Mouse (Mus musculus) MEL (cell line): ENCODE data around the gene Rxrb. TPM values are rescaled to one million over a fixed set of nuclear protein-coding genes. Genes with fewer than 3 reads are reported as not detected.
"Not testable (repeated sequence)": the region's sequence is repeated elsewhere in the genome, so short reads cannot be mapped to it uniquely, and the experiment has no call there.

Source experiments
- DNase-seq: peaks from one replicate; pipeline ENCODE4 v3.0.0; 2011; ENCODE audit warnings: low read depth, low spot score
- H3K27ac ChIP-seq: 2 replicates; pipeline ENCODE4 v1.5.1; 2012; ENCODE audit warnings: low read depth, mild to moderate bottlenecking, control low read depth, low read length, moderate library complexity; ENCODE audit not compliant: control insufficient read depth
- H3K27me3 ChIP-seq, 2 experiments: fragments of 150-350 bp in 1 of 2; sonication (generic) in 1 of 2; 2 replicates each; pipeline ENCODE4 v1.6.1; 2012; ENCODE audit warnings: low read length in 2 of 2, mild to moderate bottlenecking in 2 of 2, improper control_type of control experiment in 1 of 2, moderate library complexity in 1 of 2; ENCODE audit not compliant: insufficient read depth in 2 of 2, control insufficient read depth in 1 of 2
- H3K36me3 ChIP-seq, 2 experiments: 2 replicates each; pipeline ENCODE4 v1.6.1; 2012 to 2014; ENCODE audit warnings: low read length in 2 of 2, improper control_type of control experiment in 1 of 2, inconsistent platforms in 1 of 2, mild to moderate bottlenecking in 1 of 2; ENCODE audit not compliant: insufficient read depth in 2 of 2, control insufficient read depth in 1 of 2
- H3K4me1 ChIP-seq, 2 experiments: fragments of 150-350 bp in 1 of 2; sonication (generic) in 1 of 2; 2 replicates each; pipeline ENCODE4 v1.6.1; 2012; ENCODE audit warnings: low read length in 2 of 2, improper control_type of control experiment in 1 of 2, mild to moderate bottlenecking in 1 of 2; ENCODE audit not compliant: insufficient read depth in 2 of 2, control insufficient read depth in 1 of 2
- H3K4me3 ChIP-seq, 2 experiments: fragments of 150-350 bp in 1 of 2; sonication (generic) in 1 of 2; 2 replicates each; pipeline ENCODE4 v1.5.1; 2012; ENCODE audit warnings: low read depth in 2 of 2, low read length in 2 of 2, mild to moderate bottlenecking in 2 of 2, moderate library complexity in 2 of 2, control low read depth in 1 of 2, improper control_type of control experiment in 1 of 2; ENCODE audit not compliant: control insufficient read depth in 1 of 2, insufficient read depth in 1 of 2
- H3K79me2 ChIP-seq: 2 replicates; pipeline ENCODE4 v1.6.1; 2012; ENCODE audit warnings: mild to moderate bottlenecking, low read length, moderate library complexity; ENCODE audit not compliant: control insufficient read depth, poor library complexity, insufficient read depth
- H3K9ac ChIP-seq: 2 replicates; pipeline ENCODE4 v1.6.1; 2012; ENCODE audit warnings: low read depth, mild to moderate bottlenecking, control low read depth, low read length, moderate library complexity; ENCODE audit not compliant: control insufficient read depth, poor library complexity, severe bottlenecking
- H3K9me3 ChIP-seq: fragments of 150-350 bp; sonication (generic); replicated peaks from 2 replicates; pipeline ENCODE4 v1.6.1; 2012; ENCODE audit warnings: mild to moderate bottlenecking, low read length, improper control_type of control experiment, moderate library complexity; ENCODE audit not compliant: insufficient read depth
- BHLHE40 ChIP-seq: IDR thresholded peaks from 2 replicates; pipeline ENCODE4 v1.6.1; 2012; ENCODE audit warnings: low read depth, mild to moderate bottlenecking, inconsistent platforms, low read length, improper control_type of control experiment, borderline replicate concordance
- CHD1 ChIP-seq: IDR thresholded peaks from 2 replicates; pipeline ENCODE4 v1.6.1; 2012; ENCODE audit warnings: low read depth, mild to moderate bottlenecking, inconsistent platforms, low read length, improper control_type of control experiment
- CHD2 ChIP-seq: IDR thresholded peaks from 2 replicates; pipeline ENCODE4 v1.6.1; 2011; ENCODE audit warnings: low read length, improper control_type of control experiment
- CTCF ChIP-seq, 3 experiments: IDR thresholded peaks in 2 of 3; conservative IDR thresholded peaks in 1 of 3; 2 replicates each; pipeline ENCODE4 v1.5.1; 2011 to 2012; ENCODE audit warnings: low read length in 3 of 3, low read depth in 2 of 3, mild to moderate bottlenecking in 2 of 3, improper control_type of control experiment in 1 of 3, inconsistent platforms in 1 of 3, mixed read lengths in 1 of 3, moderate library complexity in 1 of 3; ENCODE audit not compliant: control insufficient read depth in 1 of 3, insufficient read depth in 1 of 3, poor library complexity in 1 of 3, severe bottlenecking in 1 of 3
- ELF1 ChIP-seq: IDR thresholded peaks from 2 replicates; pipeline ENCODE4 v1.6.1; 2014; ENCODE audit warnings: low read depth, mild to moderate bottlenecking, inconsistent platforms, low read length, improper control_type of control experiment, moderate library complexity
- EP300 ChIP-seq, 2 experiments: IDR thresholded peaks; 2 replicates each; pipeline ENCODE4 v1.6.1; 2011; ENCODE audit warnings: improper control_type of control experiment in 2 of 2, low read length in 2 of 2, low read depth in 1 of 2, mild to moderate bottlenecking in 1 of 2
- ETS1 ChIP-seq: IDR thresholded peaks from 2 replicates; pipeline ENCODE4 v1.6.1; 2012; ENCODE audit warnings: low read depth, mild to moderate bottlenecking, inconsistent platforms, low read length, improper control_type of control experiment, moderate library complexity
- HCFC1 ChIP-seq: IDR thresholded peaks from 2 replicates; pipeline ENCODE4 v1.6.1; 2012; ENCODE audit warnings: low read depth, mild to moderate bottlenecking, inconsistent platforms, low read length, improper control_type of control experiment, moderate library complexity
- JUND ChIP-seq: IDR thresholded peaks from 2 replicates; pipeline ENCODE4 v1.6.1; 2011; ENCODE audit warnings: low read depth, mild to moderate bottlenecking, improper control_type of control experiment, low read length
- KAT2A ChIP-seq: conservative IDR thresholded peaks from 2 replicates; pipeline ENCODE4 v1.6.1; 2012; ENCODE audit warnings: low read depth, low read length, improper control_type of control experiment, inconsistent platforms
- MAFK ChIP-seq: IDR thresholded peaks from 2 replicates; pipeline ENCODE4 v1.6.1; 2011; ENCODE audit warnings: low read depth, mild to moderate bottlenecking, low read length, improper control_type of control experiment, borderline replicate concordance
- MAZ ChIP-seq: IDR thresholded peaks from 2 replicates; pipeline ENCODE4 v1.6.1; 2012; ENCODE audit warnings: low read depth, mild to moderate bottlenecking, inconsistent platforms, low read length, improper control_type of control experiment
- MXI1 ChIP-seq: IDR thresholded peaks from 2 replicates; pipeline ENCODE4 v1.6.1; 2011; ENCODE audit warnings: mild to moderate bottlenecking, low read depth, low read length, improper control_type of control experiment
- NELFE ChIP-seq: IDR thresholded peaks from 2 replicates; pipeline ENCODE4 v1.6.1; 2011; ENCODE audit warnings: low read depth, low read length, improper control_type of control experiment
- NRF1 ChIP-seq: IDR thresholded peaks from 2 replicates; pipeline ENCODE4 v1.6.1; 2014; ENCODE audit warnings: low read depth, mild to moderate bottlenecking, inconsistent platforms, low read length, improper control_type of control experiment, moderate library complexity; ENCODE audit not compliant: poor library complexity, insufficient read depth, severe bottlenecking
- POLR2A ChIP-seq, 2 experiments: IDR thresholded peaks; 2 replicates each; pipeline ENCODE4 v1.6.1; 2011 to 2012; ENCODE audit warnings: low read length in 2 of 2, mild to moderate bottlenecking in 2 of 2, control low read depth in 1 of 2, improper control_type of control experiment in 1 of 2, low read depth in 1 of 2, moderate library complexity in 1 of 2; ENCODE audit not compliant: control insufficient read depth in 1 of 2, insufficient read depth in 1 of 2, poor library complexity in 1 of 2
- POLR2AphosphoS2 ChIP-seq: IDR thresholded peaks from 2 replicates; pipeline ENCODE4 v1.6.1; 2011; ENCODE audit warnings: low read length, improper control_type of control experiment
- RAD21 ChIP-seq: IDR thresholded peaks from 2 replicates; pipeline ENCODE4 v1.6.1; 2011; ENCODE audit warnings: mild to moderate bottlenecking, low read depth, low read length, improper control_type of control experiment
- RCOR1 ChIP-seq: IDR thresholded peaks from 2 replicates; pipeline ENCODE4 v1.6.1; 2012; ENCODE audit warnings: low read depth, mild to moderate bottlenecking, inconsistent platforms, low read length, improper control_type of control experiment
- SMC3 ChIP-seq: IDR thresholded peaks from 2 replicates; pipeline ENCODE4 v1.6.1; 2011; ENCODE audit warnings: low read depth, low read length, improper control_type of control experiment
- TBP ChIP-seq: IDR thresholded peaks from 2 replicates; pipeline ENCODE4 v1.8.0; 2011; ENCODE audit warnings: low read depth, low read length, improper control_type of control experiment
- TCF12 ChIP-seq: IDR thresholded peaks from 2 replicates; pipeline ENCODE4 v1.6.1; 2014; ENCODE audit warnings: low read depth, mild to moderate bottlenecking, inconsistent platforms, low read length, improper control_type of control experiment, moderate library complexity
- ZC3H11A ChIP-seq: IDR thresholded peaks from 2 replicates; pipeline ENCODE4 v1.6.1; 2012; ENCODE audit warnings: low read depth, mild to moderate bottlenecking, inconsistent platforms, low read length, improper control_type of control experiment
- ZMIZ1 ChIP-seq: IDR thresholded peaks from 2 replicates; pipeline ENCODE4 v1.6.1; 2012; ENCODE audit warnings: low read depth, mild to moderate bottlenecking, inconsistent platforms, low read length, improper control_type of control experiment, moderate library complexity
- polyA plus RNA-seq, 2 experiments: library from polyadenylated mRNA; stranded (reverse) in 1 of 2; unstranded in 1 of 2; fragments of >175 nt in 1 of 2; fragments of >200 nt in 1 of 2; gene quantifications; 2 replicates each; pipeline versions ENCODE4 v1.2.1 to v1.2.4; 2012; ENCODE audit warnings: low replicate concordance in 2 of 2, low read depth in 1 of 2; ENCODE audit not compliant: insufficient read length in 2 of 2, insufficient read depth in 1 of 2, missing spikeins in 1 of 2
- total RNA-seq: library from RNA; depleted of rRNA; stranded (reverse); fragments of 300-350 nt; gene quantifications from 2 replicates; pipeline ENCODE4 v1.2.3, GENCODE M21; 2012

The Rxrb gene
- total and polyA plus RNA-seq, 3 experiments = 37.6 to 63.4 TPM; not detected in 1

GRCm38 (mm10) chr17:33999341-34000149 is 32.1 kb upstream of the Rxrb start:
- TF ChIP-seq SMC3 (no peak), ETS1 (no peak), NRF1 (no peak), HCFC1 (no peak), MAFK (no peak), CTCF (IDR thresholded peaks at IDR 0.05 in 2 of 3, conservative IDR thresholded peaks at IDR 0.05 in 1 of 3; ENCODE audit: control insufficient read depth in 1 of 3, insufficient read depth in 1 of 3, low read depth in 2 of 3, low read length in 3 of 3, poor library complexity in 1 of 3, severe bottlenecking in 1 of 3) (no peak), MAZ (no peak), JUND (no peak), CHD1 (no peak), EP300 (IDR thresholded peaks at IDR 0.05; ENCODE audit: low read depth in 1 of 2, low read length in 2 of 2) (no peak), RCOR1 (no peak), KAT2A (no peak), POLR2AphosphoS2 (no peak), ELF1 (no peak), ZMIZ1 (no peak), TCF12 (no peak), RAD21 (no peak), BHLHE40 (no peak), MXI1 (no peak)
- DNase-seq = peak; percentile 51
- H3K4me3 ChIP-seq = peak overlapping the region; percentile 81 to 83
- no peak overlapping the region for H3K27ac ChIP-seq
- H3K4me1 ChIP-seq = no peaks in the 10 kb centered on the region
- H3K27me3 ChIP-seq = no peaks in the 10 kb centered on the region
- H3K9ac ChIP-seq = peak overlapping the region; percentile 84
- no peaks in the 10 kb centered on the region for H3K9me3 ChIP-seq
- no peaks in the 10 kb centered on the region for H3K36me3 ChIP-seq
- H3K79me2 ChIP-seq = peaks cover 2% of the 10 kb centered on the region

GRCm38 (mm10) chr17:34000150-34000537 is 31.5 kb upstream of the Rxrb start, which contains the start of gene H2-K1:
TSS of gene H2-K1 (minus strand) at chr17:34000347.
- Histone ChIP-seq H3K4me1 (no peaks in the 10 kb centered on the region), H3K36me3 (no peaks in the 10 kb centered on the region), H3K27ac (peak within 1 kb of the TSS; percentile 41), H3K9ac (peak within 1 kb of the TSS; percentile 84), H3K27me3 (no peaks in the 10 kb centered on the region), H3K4me3 (peak within 1 kb of the TSS; percentile 81 to 83), H3K79me2 (peaks cover 2% of the 10 kb centered on the region), H3K9me3 (no peaks in the 10 kb centered on the region)
- peak; percentile 96 for DNase-seq
- peak; percentile 69 for TF ChIP-seq NELFE
- TF ChIP-seq ETS1 = peak; percentile 20; the same call in 1 of the 2 replicates
- TF ChIP-seq CHD2 = peak; percentile 85
- TF ChIP-seq TBP = peak; percentile 88
- TF ChIP-seq POLR2A (IDR thresholded peaks at IDR 0.05; ENCODE audit: control insufficient read depth in 1 of 2, insufficient read depth in 1 of 2, low read depth in 1 of 2, low read length in 2 of 2, poor library complexity in 1 of 2) = peak; percentile 68 to 75; a peak in 2 of 4 replicates
- TF ChIP-seq ZC3H11A = no peak
- no peak for TF ChIP-seq ZMIZ1

GRCm38 (mm10) chr17:34000796-34001195 is 30.8 kb upstream of the Rxrb start:
- Histone ChIP-seq H3K9ac (peak overlapping the region; percentile 84), H3K27ac (peak overlapping the region; percentile 41), H3K4me3 (peak overlapping the region; percentile 65 to 83)
- H3K4me1 ChIP-seq, DNase-seq, H3K9me3 ChIP-seq, H3K27me3 ChIP-seq, H3K79me2 ChIP-seq, H3K36me3 ChIP-seq: not testable (repeated sequence)
